Comparison of ENCODE assay signal across 8 mouse cellular contexts in genomic region chr4:154301466-154301881, GRCm38 (mm10). TPM values are rescaled to one million over a fixed set of nuclear protein-coding genes. Genes with fewer than 3 reads are reported as not detected.
DNase-seq lines count a peak whose midpoint lies in the region; ATAC-seq lines count a peak whose summit lies in the region.

Arhgef16 (minus strand) TSS chr4:154301676.

- peak; percentile 46; the same call in 1 of the 2 replicates for ATAC-seq in forebrain, embryonic 12.5 days (ENCODE audit: low FRiP score)
- ATAC-seq in forebrain, embryonic 16.5 days: no peak
- ATAC-seq in hindbrain, embryonic 12.5 days (ENCODE audit: low FRiP score): peak; percentile 50; the same call in 1 of the 2 replicates

- H3K36me3 ChIP-seq in forebrain, embryonic 12.5 days (replicated peaks): no peaks in the 10 kb centered on the region
- no peaks in the 10 kb centered on the region for H3K36me3 ChIP-seq in forebrain, embryonic 16.5 days (ENCODE audit: control insufficient read depth, insufficient read depth)
- H3K36me3 ChIP-seq in embryonic facial prominence, embryonic 10.5 days (replicated peaks): no peaks in the 10 kb centered on the region
- no peaks in the 10 kb centered on the region for H3K36me3 ChIP-seq in hindbrain, embryonic 12.5 days

- H3K27ac ChIP-seq in forebrain, embryonic 12.5 days: no peak within 1 kb of the TSS
- H3K27ac ChIP-seq in forebrain, embryonic 16.5 days (ENCODE audit: low read length): no peak within 1 kb of the TSS
- H3K27ac ChIP-seq in embryonic facial prominence, embryonic 10.5 days (replicated peaks): no peak within 1 kb of the TSS
- no peak within 1 kb of the TSS for H3K27ac ChIP-seq in hindbrain, embryonic 12.5 days

- H3K9me3 ChIP-seq in forebrain, embryonic 12.5 days: no peaks in the 10 kb centered on the region
- no peaks in the 10 kb centered on the region for H3K9me3 ChIP-seq in forebrain, embryonic 16.5 days (ENCODE audit: control insufficient read depth, low read length)
- no peaks in the 10 kb centered on the region for H3K9me3 ChIP-seq in embryonic facial prominence, embryonic 10.5 days
- H3K9me3 ChIP-seq in hindbrain, embryonic 12.5 days (replicated peaks): no peaks in the 10 kb centered on the region

- peak; percentile 41 for DNase-seq in adrenal gland, postnatal 14 days
- peak; percentile 71 for DNase-seq in embryonic facial prominence, embryonic 10.5 days (ENCODE audit: low spot score)
- peak; percentile 54 to 69 for DNase-seq in layer of hippocampus, postnatal 14 days (ENCODE audit: low spot score in 2 of 2)
- peak; percentile 47 for DNase-seq in lung, postnatal 14 days
- DNase-seq in right cerebral cortex, postnatal 14 days: peak; percentile 33

- H3K4me1 ChIP-seq in forebrain, embryonic 12.5 days: peaks cover 11% of the 10 kb centered on the region
- peaks cover 7% of the 10 kb centered on the region for H3K4me1 ChIP-seq in forebrain, embryonic 16.5 days (replicated peaks; ENCODE audit: control insufficient read depth, insufficient read depth, low read length)
- peaks cover 35% of the 10 kb centered on the region for H3K4me1 ChIP-seq in embryonic facial prominence, embryonic 10.5 days
- peaks cover 12% of the 10 kb centered on the region for H3K4me1 ChIP-seq in hindbrain, embryonic 12.5 days

- 26% methylated on average over 7 of the region's 7 CpGs for WGBS in forebrain, embryonic 12.5 days
- WGBS in forebrain, embryonic 16.5 days: 30% methylated on average over 7 of the region's 7 CpGs
- 23% methylated on average over 7 of the region's 7 CpGs for WGBS in embryonic facial prominence, embryonic 10.5 days
- 29% methylated on average over 7 of the region's 7 CpGs for WGBS in hindbrain, embryonic 12.5 days

- peaks cover 61% of the 10 kb centered on the region for H3K27me3 ChIP-seq in forebrain, embryonic 12.5 days
- H3K27me3 ChIP-seq in forebrain, embryonic 16.5 days (replicated peaks; ENCODE audit: control insufficient read depth, insufficient read depth, low read length): peaks cover 32% of the 10 kb centered on the region
- peaks cover 46% of the 10 kb centered on the region for H3K27me3 ChIP-seq in embryonic facial prominence, embryonic 10.5 days (replicated peaks; ENCODE audit: low read depth, poor library complexity, severe bottlenecking)
- peaks cover 50% of the 10 kb centered on the region for H3K27me3 ChIP-seq in hindbrain, embryonic 12.5 days

- H3K9ac ChIP-seq in forebrain, embryonic 12.5 days: no peak within 1 kb of the TSS
- no peak within 1 kb of the TSS for H3K9ac ChIP-seq in forebrain, embryonic 16.5 days (replicated peaks; ENCODE audit: low read depth, low read length)
- no peak within 1 kb of the TSS for H3K9ac ChIP-seq in hindbrain, embryonic 12.5 days

- H3K4me3 ChIP-seq in forebrain, embryonic 12.5 days (replicated peaks): no peak within 1 kb of the TSS
- no peak within 1 kb of the TSS for H3K4me3 ChIP-seq in forebrain, embryonic 16.5 days (replicated peaks; ENCODE audit: low read length)
- peak within 1 kb of the TSS; percentile 62; the same call in 1 of the 2 replicates for H3K4me3 ChIP-seq in embryonic facial prominence, embryonic 10.5 days
- H3K4me3 ChIP-seq in hindbrain, embryonic 12.5 days: no peak within 1 kb of the TSS

- H3K4me2 ChIP-seq in forebrain, embryonic 12.5 days: no peak within 1 kb of the TSS
- no peak within 1 kb of the TSS for H3K4me2 ChIP-seq in forebrain, embryonic 16.5 days (ENCODE audit: low read length)
- no peak within 1 kb of the TSS for H3K4me2 ChIP-seq in hindbrain, embryonic 12.5 days (replicated peaks)

RNA-seq across cellular contexts. Expression of gene Arhgef16, which starts in this region (rescaled TPM):
- polyA plus RNA-seq in forebrain, embryonic 12.5 days (2016; fragmentation: Nextera tagmentation; extraction: Ambion mirVana): 0.64 and 1.2 TPM in 2 replicates
- 0.51 and 0.89 TPM in 2 replicates for polyA plus RNA-seq in forebrain, embryonic 16.5 days (2015; fragmentation: Nextera tagmentation; extraction: Ambion mirVana)
- 0.53 and 1.2 TPM in 2 replicates for total RNA-seq in adrenal gland, postnatal 14 days (2021)
- 9.9 and 10.3 TPM in 2 replicates for polyA plus RNA-seq in embryonic facial prominence, embryonic 10.5 days (2016; fragmentation: Nextera tagmentation; extraction: Ambion mirVana)
- polyA plus RNA-seq in hindbrain, embryonic 12.5 days (2016; fragmentation: Nextera tagmentation; extraction: Ambion mirVana): 3.0 and 4.1 TPM in 2 replicates
- total RNA-seq in layer of hippocampus, postnatal 14 days (2021): under 1 TPM; 0.23 to 0.52 TPM

Comparison
In these comparisons a context has a peak if more than half of its experiments do, and no peak if none do; other contexts are left out.
1. Peak in DNase-seq in layer of hippocampus, postnatal 14 days; RNA of the gene not detected or under 1 TPM.